Comparison of ENCODE assay signal across 16 mouse cellular contexts in genomic region chr3:127023992-127024391, GRCm38 (mm10).
"Had no signal": no experiment of that assay in that cellular context is flagged by ENCODE, and none has a peak within 500 bp of the region (broad histone marks: within the 10 kb centered on the region; RNA-seq: fewer than 3 reads in every experiment).

No protein-coding gene starts in this region.

- H3K9ac ChIP-seq: liver, postnatal 0 days; lung, embryonic 15.5 days; midbrain, embryonic 13.5 days; midbrain, embryonic 15.5 days; neural tube, embryonic 12.5 days; stomach, embryonic 15.5 days had no signal

- H3K27ac ChIP-seq: lung, embryonic 15.5 days; macrophage; midbrain, embryonic 13.5 days; midbrain, embryonic 15.5 days; neural tube, embryonic 12.5 days; stomach, embryonic 15.5 days; stomach, postnatal 0 days had no signal

- H3K9me3 ChIP-seq: lung, embryonic 15.5 days; midbrain, embryonic 13.5 days; midbrain, embryonic 15.5 days; neural tube, embryonic 12.5 days; stomach, embryonic 15.5 days had no signal

- H3K36me3 ChIP-seq: lung, embryonic 15.5 days; stomach, embryonic 15.5 days had no signal

- H3K4me1 ChIP-seq: lung, embryonic 15.5 days; megakaryocyte, embryonic 14.5 days; midbrain, embryonic 13.5 days; midbrain, embryonic 15.5 days; neural tube, embryonic 12.5 days; stomach, embryonic 15.5 days had no signal

- H3K4me3 ChIP-seq: lung, embryonic 15.5 days; megakaryocyte, embryonic 14.5 days; midbrain, embryonic 13.5 days; midbrain, embryonic 15.5 days; neural tube, embryonic 12.5 days; stomach, embryonic 15.5 days had no signal

- DNase-seq: liver, postnatal 0 days; lung, adult 2 months; lung, postnatal 14 days; lung, postnatal 36 days; right cerebral cortex, postnatal 14 days; thymus, adult 2 months; thymus, postnatal 25 days; thymus, postnatal 4 days had no signal
